Mouse (Mus musculus): ENCODE results near the gene Dtnb. TPM values are rescaled to one million over a fixed set of nuclear protein-coding genes. Genes with fewer than 3 reads are reported as not detected.

The Dtnb gene
- polyA plus RNA-seq, 1 experiment from 2014 or later, result 110 TPM

DNA sequence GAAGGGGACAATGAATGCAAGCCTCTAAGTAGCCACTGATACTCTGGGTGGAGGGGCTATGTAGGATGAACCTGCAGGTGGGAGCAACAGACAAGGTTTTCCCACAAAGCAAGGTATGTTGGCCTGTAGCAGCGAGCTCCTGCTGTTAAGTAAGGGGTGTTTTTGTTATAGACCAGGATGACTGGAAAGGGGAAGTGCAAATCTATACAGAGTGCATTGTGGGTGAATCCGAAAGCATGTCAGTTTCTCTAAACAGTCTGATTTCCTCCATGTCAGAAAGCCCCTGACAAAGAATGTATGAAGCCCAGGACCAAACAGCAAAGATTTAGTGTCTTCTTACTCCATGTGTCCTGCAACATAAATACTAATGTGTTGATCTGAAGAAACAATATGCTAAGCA lies 198.9 kb downstream of the Dtnb start:
- POLR2A ChIA-PET, result no interaction called here
- in situ Hi-C loops (cut with MboI; ENCODE audit: low pct_unique_long_range_greater_than_20kb), result no loop called here
- CTCF ChIA-PET, result interaction anchor here (1.0 to 1.8 kb wide), 2 partner anchors 11 to 21 kb away, joined by 3 to 5 read pairs; no protein-coding TSS in a partner anchor
- H3K27me3 ChIP-seq, result no peaks in the 10 kb centered on the region
- ATAC-seq (no peak), DNase-seq (ENCODE audit: low read depth, low spot score) (no peak)
- no peak for TF ChIP-seq CTCF (IDR thresholded peaks at IDR 0.05)

DNA sequence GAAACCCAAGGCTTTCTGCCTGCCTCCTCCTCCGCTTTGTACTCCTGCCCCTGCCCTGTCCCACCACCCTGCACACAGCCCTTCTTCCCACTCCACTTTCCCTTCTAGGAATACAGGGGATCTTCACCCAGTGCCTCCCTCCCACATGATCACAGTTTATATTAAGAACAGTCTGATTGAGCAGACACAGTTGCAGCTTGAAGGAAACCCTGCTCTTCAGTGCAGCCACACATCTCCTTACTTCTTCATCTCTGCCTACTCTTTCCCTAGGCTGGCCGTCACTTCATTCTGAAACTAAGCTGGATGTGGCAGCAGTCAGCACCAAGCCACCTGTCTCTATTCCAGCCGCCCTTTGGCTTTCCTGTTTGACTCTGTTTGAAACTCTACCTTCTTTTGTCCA lies 201.5 kb downstream of the Dtnb start:
- in situ Hi-C loops (cut with MboI; ENCODE audit: low pct_unique_long_range_greater_than_20kb), result no loop called here
- ChIA-PET POLR2A (no interaction called here), CTCF (no interaction called here)
- no peak for ATAC-seq
- DNase-seq (ENCODE audit: low read depth, low spot score), result no peak
- no peaks in the 10 kb centered on the region for H3K27me3 ChIP-seq
- TF ChIP-seq CTCF (IDR thresholded peaks at IDR 0.05), result no peak

DNA sequence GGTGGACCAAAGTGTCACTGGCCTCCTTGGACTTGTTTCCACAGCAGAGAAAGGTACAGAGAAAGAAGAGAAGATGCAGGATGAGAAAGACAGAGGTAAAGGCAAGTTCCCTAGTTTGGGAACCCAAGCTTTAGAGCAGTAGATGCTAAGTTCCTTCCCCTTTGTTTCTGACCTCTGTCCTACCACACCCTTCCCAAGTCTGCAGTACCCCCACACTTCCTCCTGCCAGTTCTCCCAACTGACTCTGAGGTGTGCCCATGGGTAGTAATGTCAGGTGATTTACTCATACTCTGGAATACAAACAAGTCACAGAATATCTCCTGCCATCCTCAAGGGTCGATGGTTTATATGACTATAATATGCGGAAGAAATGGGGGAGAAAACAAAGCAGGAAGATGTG lies 203.8 kb downstream of the Dtnb start:
- H3K27me3 ChIP-seq, result no peaks in the 10 kb centered on the region
- no peak for TF ChIP-seq CTCF (IDR thresholded peaks at IDR 0.05)
- DNase-seq (ENCODE audit: low read depth, low spot score), result no peak
- ChIA-PET CTCF (interaction anchor here (1.6 kb wide), 1 partner anchor 17 kb away, joined by 3 read pairs; no protein-coding TSS in a partner anchor), POLR2A (no interaction called here)
- in situ Hi-C loops (cut with MboI; ENCODE audit: low pct_unique_long_range_greater_than_20kb), result no loop called here
- no peak for ATAC-seq

DNA sequence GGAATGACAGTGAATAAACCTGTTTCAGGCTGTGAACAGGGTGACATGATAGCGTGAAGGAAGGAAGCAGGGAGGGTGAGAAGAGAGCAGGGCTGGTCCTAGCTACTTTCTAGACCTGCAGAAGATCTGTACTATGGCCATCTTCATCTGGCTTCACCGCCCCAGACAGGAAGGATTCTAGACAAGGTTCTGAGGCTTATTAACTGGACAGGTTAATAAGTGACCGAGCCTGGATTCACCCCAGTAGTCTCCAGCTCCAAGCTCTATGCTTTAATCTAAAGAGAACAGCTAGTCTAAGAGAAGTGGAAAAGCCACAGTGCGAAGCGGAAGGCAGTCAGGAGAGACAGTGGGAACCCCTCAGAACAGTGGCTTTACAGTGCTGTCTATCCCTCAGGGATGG lies 205.5 kb downstream of the Dtnb start:
- ATAC-seq, result peak; percentile 70
- POLR2A ChIA-PET, result no interaction called here

DNA sequence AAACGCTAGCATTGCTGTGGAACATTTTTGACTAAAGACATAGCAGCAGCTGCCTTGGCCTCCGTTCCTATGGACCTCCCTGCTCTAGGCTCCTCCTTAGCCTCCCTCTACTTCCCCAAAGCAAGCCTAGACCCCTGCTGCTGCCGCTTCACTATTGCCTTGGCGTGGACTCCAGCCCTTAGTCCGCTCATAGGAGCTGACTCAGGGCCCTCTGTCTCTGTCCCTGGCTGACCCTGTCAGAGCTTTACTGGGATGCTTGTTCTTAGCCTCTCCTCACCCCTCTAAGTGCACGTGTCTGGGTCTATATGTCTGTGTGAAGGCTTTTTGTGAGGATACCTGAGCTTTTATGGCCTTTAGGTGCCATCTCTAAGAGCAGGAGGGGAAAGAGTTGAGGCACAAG lies 206.1 kb downstream of the Dtnb start:
- ChIA-PET CTCF (interaction anchor here (1.2 to 1.4 kb wide), 3 partner anchors 10 to 13 kb away, joined by 4 read pairs; no protein-coding TSS in a partner anchor), POLR2A (no interaction called here)
- no peak for ATAC-seq
- no peak for TF ChIP-seq CTCF (IDR thresholded peaks at IDR 0.05)
- DNase-seq (ENCODE audit: low read depth, low spot score), result no peak
- in situ Hi-C loops (cut with MboI; ENCODE audit: low pct_unique_long_range_greater_than_20kb), result no loop called here
- H3K27me3 ChIP-seq, result no peaks in the 10 kb centered on the region

More for the DNA sequence above, 205.5 kb downstream of the Dtnb start:
- DNase-seq (ENCODE audit: low read depth, low spot score), result peak; percentile 84
- in situ Hi-C loops (cut with MboI; ENCODE audit: low pct_unique_long_range_greater_than_20kb), result no loop called here
- CTCF ChIA-PET, result interaction anchor here (1.2 to 1.4 kb wide), 4 partner anchors 9 to 55 kb away, joined by 3 to 4 read pairs (median 4); no protein-coding TSS in a partner anchor
- no peak for TF ChIP-seq CTCF (IDR thresholded peaks at IDR 0.05)
- no peaks in the 10 kb centered on the region for H3K27me3 ChIP-seq

DNA sequence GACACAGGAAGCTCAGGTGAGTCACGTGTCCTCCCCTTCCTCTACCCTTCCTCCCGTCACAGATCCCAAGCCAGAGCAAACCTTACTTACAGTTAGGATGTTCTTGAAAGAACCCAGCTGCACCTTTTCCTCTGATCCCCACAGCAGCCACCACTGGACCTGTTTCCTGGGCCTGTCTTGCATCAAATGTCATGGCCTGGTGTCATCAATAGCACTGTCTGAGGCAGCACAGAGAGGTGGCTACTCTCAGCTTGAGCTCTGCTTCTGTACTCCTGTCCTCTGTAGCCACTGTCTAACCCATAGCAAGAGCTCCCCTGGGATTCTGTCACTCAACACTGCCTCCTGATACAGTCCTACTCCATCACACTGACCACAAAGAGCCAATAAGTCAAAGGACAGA lies 207.5 kb downstream of the Dtnb start:
- ChIA-PET CTCF (interaction anchor here (1.0 to 1.2 kb wide), 2 partner anchors 12 to 20 kb away, joined by 5 read pairs; no protein-coding TSS in a partner anchor), POLR2A (interaction anchor here (0.5 kb wide), 1 partner anchor 21 kb away, joined by 5 read pairs; no protein-coding TSS in a partner anchor)
- no peak for DNase-seq (ENCODE audit: low read depth, low spot score)

DNA sequence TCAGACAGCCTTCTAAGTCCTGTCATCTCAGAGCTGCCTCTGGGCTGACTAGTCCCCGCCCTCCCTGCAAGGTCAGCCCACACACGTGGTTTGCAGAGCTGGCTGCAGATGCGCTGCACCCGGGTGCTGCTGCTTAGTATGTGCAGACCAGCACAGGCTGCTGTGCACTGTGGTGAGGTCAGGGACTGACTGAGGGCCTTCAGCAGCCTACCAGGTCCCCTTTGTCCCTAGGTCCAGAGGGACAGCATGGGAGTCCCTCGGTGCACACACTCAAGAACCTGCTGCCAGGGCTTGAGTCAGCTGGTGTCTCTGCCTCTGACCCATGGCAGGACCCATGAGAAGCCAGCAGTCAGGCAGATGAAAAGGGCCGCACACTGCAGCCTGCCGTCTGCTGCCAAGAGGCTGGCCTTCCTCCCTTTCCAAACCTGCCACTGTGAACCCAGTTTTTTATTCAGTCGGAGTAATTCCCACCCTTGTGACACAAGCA lies 208.3 kb downstream of the Dtnb start:
- ChIA-PET POLR2A (interaction anchor here (0.7 to 1.2 kb wide), 2 partner anchors 15 to 51 kb away, joined by 4 to 6 read pairs; no protein-coding TSS in a partner anchor), CTCF (interaction anchor here (3.3 kb wide), 1 partner anchor 12 kb away, joined by 11 read pairs; no protein-coding TSS in a partner anchor)
- ATAC-seq (peak; percentile 55), DNase-seq (ENCODE audit: low read depth, low spot score) (no peak)
- in situ Hi-C loops (cut with MboI; ENCODE audit: low pct_unique_long_range_greater_than_20kb), result no loop called here
- TF ChIP-seq CTCF (IDR thresholded peaks at IDR 0.05), result no peak
- no peaks in the 10 kb centered on the region for H3K27me3 ChIP-seq

More for the DNA sequence above, 207.5 kb downstream of the Dtnb start:
- TF ChIP-seq CTCF (IDR thresholded peaks at IDR 0.05), result no peak
- in situ Hi-C loops (cut with MboI; ENCODE audit: low pct_unique_long_range_greater_than_20kb), result no loop called here
- no peak for ATAC-seq
- no peaks in the 10 kb centered on the region for H3K27me3 ChIP-seq

DNA sequence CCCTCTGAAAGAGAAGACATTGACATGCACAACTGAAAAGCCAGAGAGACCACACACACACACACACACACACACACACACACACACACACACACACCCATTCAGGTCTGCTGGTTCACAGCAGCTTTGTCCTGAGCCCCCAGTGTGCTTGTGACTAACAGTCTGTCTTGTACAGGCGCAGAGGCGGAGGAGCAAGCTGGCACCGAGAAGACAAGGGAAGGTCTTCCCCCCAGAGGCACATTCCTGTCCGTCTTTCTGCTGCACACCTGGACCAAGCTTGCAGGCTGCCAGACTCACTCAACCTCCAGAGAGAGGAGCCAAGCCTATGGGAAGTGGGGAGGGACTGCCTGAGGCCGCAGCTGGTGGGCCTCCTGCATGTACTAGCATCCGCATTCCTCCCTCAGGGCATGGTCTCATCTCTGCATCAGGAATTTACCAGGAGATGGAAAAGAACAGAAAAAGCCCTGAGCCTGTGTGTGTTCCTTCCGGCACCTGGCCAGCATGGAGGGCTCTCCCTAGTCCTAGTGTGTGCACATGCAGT lies 208.8 kb downstream of the Dtnb start:
- no peaks in the 10 kb centered on the region for H3K27me3 ChIP-seq
- ChIA-PET CTCF (interaction anchor here (1.3 to 3.3 kb wide), 5 partner anchors 11 to 52 kb away, joined by 3 to 11 read pairs (median 4); partner anchors contain the start of gene Dnmt3a), POLR2A (interaction anchor here (1.2 kb wide), 1 partner anchor 16 kb away, joined by 4 read pairs; no protein-coding TSS in a partner anchor)
- in situ Hi-C loops (cut with MboI; ENCODE audit: low pct_unique_long_range_greater_than_20kb), result no loop called here
- TF ChIP-seq CTCF (IDR thresholded peaks at IDR 0.05), result no peak
- ATAC-seq, result peak; percentile 37
- DNase-seq (ENCODE audit: low read depth, low spot score), result peak; percentile 63

DNA sequence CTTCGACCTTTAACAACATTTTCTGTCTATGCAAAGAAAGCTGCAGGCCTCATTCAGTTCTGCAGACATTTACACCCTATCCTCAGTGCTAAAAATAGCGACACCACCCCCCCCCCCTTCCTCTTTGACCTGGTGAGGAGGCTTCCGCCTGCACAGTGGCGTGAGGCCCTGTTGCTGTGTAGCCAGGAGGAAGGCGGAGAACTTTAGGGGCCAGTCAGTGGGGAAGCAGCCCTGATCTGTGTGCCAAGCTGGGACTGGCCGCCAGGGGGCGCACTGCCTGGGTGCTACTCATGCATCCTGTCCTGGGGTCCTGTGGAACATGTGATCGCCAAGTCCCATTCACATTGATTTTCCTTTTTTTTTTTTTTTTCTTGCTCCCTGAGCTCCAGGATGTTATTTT lies 209.3 kb downstream of the Dtnb start:
- in situ Hi-C loops (cut with MboI; ENCODE audit: low pct_unique_long_range_greater_than_20kb), result no loop called here
- DNase-seq (ENCODE audit: low read depth, low spot score), result no peak
- no peak for TF ChIP-seq CTCF (IDR thresholded peaks at IDR 0.05)
- POLR2A ChIA-PET, result interaction anchor here (1.2 kb wide), 1 partner anchor 17 kb away, joined by 4 read pairs; no protein-coding TSS in a partner anchor
- peak; percentile 54 for ATAC-seq
- CTCF ChIA-PET, result interaction anchor here (0.6 to 3.3 kb wide), 8 partner anchors 10 to 51 kb away, joined by 3 to 11 read pairs (median 4); partner anchors contain the start of gene Dnmt3a
- H3K27me3 ChIP-seq, result no peaks in the 10 kb centered on the region

DNA sequence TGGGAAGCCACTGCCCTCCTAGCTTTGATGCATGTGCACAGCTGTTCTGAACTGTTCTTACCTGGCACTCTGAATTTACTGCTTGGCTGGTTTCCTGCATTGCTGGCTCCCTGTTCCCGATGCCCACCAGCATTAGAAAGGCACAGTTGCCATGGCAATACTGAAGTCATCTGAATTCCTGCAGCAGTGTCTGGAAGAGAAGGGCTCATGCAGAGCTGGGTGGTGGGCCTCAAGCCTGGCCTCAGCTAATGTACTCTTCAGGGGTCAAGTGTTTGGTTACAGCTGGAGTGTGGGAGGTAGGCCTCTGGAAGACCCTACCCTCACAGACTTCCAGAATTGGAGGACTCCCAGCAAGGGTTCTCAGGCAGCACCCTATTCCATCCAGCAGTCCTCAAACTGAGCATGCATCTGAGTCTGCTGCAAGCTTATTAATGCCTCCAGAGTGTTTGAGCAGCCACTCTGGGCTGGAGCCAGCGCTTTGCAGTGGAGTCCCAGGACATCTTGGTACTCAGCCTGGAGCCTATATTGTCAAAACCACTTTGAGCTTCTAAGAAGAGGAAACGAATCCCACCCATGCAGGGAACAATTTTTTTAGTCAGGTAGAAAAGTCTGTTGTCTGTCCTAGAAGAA lies 211.1 kb downstream of the Dtnb start:
- CTCF ChIA-PET, result interaction anchor here (3.3 kb wide), 1 partner anchor 9 kb away, joined by 11 read pairs; no protein-coding TSS in a partner anchor
- ATAC-seq (no peak), DNase-seq (ENCODE audit: low read depth, low spot score) (no peak)
- POLR2A ChIA-PET, result interaction anchor here (0.6 kb wide), 1 partner anchor 18 kb away, joined by 3 read pairs; no protein-coding TSS in a partner anchor
- H3K27me3 ChIP-seq, result no peaks in the 10 kb centered on the region
- in situ Hi-C loops (cut with MboI; ENCODE audit: low pct_unique_long_range_greater_than_20kb), result no loop called here
- TF ChIP-seq CTCF (IDR thresholded peaks at IDR 0.05), result no peak

DNA sequence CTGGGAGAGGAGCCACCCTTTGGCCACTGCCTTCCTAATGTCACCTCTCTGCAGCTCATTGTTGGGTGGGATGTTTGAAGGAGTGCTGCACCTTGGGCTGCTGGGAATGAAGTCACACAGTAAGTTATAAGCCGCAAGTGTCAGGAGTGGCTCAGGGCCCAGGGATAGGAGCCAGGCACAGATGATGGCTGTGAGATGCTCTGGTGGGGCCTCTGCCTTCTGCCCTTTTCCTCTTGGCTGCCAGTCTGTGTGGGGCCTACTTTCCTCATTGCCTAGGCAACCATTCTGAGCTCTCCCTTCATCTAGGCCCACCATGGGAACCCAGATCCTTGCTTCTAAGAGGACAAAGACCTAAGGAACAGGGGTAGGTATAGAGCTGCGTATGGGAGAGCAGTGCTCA lies 212.1 kb downstream of the Dtnb start:
- in situ Hi-C loops (cut with MboI; ENCODE audit: low pct_unique_long_range_greater_than_20kb), result no loop called here
- no peak for TF ChIP-seq CTCF (IDR thresholded peaks at IDR 0.05)
- no peaks in the 10 kb centered on the region for H3K27me3 ChIP-seq
- DNase-seq (ENCODE audit: low read depth, low spot score), result no peak
- CTCF ChIA-PET, result no interaction called here
- POLR2A ChIA-PET, result no interaction called here
- no peak for ATAC-seq

Measured in Patski (cell line).